Mouse (Mus musculus) spleen, adult 12 weeks (tissue): ENCODE data around the gene Creb3.

Experiments
- DNase-seq: peaks from one replicate; pipeline ENCODE4 v3.0.0; 2022; ENCODE audit warnings: low spot score

Creb3 gene

DNA sequence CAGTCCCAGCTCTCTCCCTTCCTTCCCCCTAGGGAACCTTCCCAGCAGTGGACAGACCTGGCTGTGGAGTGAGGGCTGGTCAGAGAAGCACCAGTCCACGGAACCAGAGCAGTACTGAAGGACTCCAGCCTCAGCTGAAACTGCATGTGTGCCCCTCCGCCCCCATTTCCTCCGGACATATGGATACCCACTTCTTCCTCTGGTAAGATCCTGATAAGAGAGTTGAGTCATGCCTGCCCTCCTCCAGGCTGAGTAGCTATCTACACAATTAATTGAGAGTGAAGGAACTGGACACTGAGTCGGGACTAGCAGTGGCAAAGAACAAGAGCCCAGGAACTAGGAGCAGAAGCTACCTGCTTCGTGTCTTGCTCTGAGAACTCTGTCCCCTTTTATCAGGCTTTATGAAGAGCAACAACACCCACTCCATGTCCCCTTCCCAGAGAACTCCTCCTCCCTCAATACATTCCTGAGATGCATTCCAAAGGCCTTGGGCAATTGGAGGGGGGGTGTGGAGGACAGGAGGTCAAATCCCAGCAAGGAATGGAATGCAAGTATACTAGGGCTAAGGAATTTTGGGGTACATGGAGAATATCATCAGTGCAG, 4.0 kb upstream of the Creb3 start:
- no peak for DNase-seq

GRCm38 (mm10) chr4:43558631-43559356, 3.3 kb upstream of the Creb3 start:
- DNase-seq, result peak; percentile 40

GRCm38 (mm10) chr4:43559519-43560242, 2.5 kb upstream of the Creb3 start:
- DNase-seq, result no peak

DNA sequence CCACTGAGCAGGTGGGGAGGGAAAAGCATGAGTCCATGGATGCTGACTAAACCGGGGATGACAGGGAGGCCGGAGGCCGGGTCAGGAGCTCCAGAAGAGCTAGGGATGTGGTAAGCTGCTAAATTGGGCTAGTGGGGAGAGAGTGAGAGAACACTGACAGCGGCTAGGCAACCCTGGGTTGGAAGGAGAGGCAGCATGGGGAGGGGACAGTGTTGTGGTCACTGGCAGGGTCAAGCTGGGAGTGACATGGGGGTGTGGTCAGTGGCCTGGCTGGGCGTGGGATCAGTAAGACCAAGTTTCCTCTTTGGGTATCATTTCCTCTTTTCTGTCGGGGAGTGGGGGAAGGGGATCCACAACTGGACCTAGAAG, 1.9 kb upstream of the Creb3 start:
- DNase-seq, result no peak

DNA sequence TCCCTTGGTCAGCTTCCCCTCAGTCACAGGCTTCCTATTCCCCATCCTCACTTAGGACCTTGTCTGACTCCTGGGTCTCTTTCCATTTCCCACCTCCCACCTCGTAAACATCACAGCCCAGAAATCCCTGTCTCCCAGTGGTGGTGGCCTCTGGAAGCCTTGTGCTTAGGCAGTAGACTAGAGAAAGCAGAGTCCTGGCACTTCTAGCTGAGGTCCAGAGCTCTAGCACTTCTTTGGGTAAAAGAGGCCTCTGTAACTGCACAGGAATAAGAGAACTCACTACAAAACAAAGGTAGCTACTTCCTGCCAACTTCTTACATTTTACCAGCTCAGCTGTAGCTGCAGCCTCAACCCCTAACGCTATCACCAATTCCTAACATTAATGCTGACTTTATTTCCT, 1.2 kb upstream of the Creb3 start:
- DNase-seq, result no peak

- DNase-seq, result peak; percentile 63
Measured at GRCm38 (mm10) chr4:43561436-43561996, 616 bp upstream of the Creb3 start.

DNA sequence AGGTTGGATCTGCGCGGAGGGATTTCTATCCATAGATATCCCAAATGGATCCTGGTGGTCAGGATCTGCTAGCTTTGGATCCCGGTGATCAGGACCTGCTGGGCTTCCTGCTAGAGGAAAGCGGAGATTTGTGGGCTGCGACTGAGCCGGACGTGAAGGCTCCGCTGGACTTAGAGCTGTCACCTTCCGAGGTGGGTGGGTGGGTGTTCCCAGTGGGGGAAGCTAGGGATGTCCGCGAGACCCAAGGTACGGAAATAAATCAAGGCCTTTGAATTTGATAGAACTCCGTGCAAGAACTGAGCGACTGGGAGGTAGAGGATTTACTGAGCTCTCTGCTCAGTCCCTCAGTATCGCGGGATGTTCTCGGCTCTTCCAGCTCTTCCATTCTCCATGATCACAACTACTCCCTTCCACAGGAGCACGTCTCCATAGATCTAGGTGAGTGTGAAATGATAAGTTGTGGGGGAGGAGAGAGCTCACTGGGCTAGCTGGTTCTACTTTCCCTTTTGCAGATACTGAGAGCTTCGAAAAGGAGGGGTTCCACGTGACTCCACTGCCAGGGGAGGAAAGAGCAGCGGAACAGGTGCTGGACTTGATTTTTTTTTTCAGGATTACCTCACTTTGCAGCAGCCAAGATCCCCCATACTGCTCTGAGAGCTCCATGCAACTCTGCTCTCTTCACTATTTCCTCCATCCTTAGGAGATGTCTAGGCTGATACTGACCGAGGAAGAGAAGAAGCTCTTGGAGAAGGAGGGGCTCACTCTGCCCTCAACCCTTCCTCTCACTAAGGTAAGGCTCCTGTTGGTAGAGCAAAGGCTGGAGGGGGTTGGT, 853 bp downstream of the Creb3 start:
- no peak for DNase-seq

GRCm38 (mm10) chr4:43563601-43563875, 1.4 kb downstream of the Creb3 start:
- no peak for DNase-seq

GRCm38 (mm10) chr4:43564231-43564630, 2.1 kb downstream of the Creb3 start:
- DNase-seq, result no peak

DNA sequence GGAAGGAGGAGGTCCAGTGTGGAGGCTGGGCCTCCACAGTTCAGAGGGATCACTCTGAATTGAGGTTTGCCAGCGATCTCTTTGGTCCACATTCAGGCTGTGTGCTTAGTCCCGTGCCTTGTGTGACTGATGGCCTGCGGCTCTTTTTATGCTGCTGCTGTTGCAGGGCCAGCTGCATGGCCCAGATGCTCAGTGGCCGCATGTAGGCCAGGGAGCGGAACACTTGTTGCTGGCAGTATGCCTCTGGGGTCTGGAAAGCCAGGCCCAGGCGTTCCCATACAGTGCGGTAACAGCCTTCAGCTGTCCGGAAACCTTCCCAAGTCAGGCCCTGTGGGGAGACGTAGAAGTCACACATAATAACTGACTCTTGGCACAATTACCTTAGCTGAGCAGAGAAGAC, 5.0 kb downstream of the Creb3 start:
- DNase-seq, result no peak

DNA sequence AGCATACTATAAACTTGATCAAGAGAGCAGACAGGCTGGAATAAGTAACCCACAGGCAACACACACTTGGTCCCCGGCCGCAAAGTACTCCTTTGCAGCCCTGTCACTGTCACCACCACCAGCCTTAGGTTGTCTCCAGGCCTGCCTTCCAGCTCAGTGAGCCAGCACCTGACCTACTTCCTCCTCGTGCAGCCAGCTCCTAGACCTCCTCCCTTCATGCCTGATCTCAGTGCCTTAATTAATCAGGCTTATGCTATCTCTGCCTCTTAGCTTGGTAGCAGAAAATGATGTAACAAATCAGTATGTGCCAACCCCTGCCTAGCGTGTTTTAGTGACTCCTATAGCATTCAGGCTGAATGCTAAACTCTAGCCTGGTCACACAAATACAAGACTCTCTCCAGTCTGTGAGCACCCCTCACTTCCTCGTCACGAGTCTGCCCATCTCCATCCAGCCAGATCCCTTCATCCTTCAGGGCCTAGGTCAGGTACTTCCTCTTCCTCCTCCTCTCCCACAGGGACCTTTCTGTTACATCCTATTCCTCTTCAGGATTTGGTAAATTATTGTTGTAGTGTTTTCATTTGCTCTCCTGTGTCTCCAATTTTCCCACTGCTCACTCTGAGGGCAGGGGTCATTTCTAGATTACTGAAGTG, 9.4 kb downstream of the Creb3 start:
- no peak for DNase-seq

DNA sequence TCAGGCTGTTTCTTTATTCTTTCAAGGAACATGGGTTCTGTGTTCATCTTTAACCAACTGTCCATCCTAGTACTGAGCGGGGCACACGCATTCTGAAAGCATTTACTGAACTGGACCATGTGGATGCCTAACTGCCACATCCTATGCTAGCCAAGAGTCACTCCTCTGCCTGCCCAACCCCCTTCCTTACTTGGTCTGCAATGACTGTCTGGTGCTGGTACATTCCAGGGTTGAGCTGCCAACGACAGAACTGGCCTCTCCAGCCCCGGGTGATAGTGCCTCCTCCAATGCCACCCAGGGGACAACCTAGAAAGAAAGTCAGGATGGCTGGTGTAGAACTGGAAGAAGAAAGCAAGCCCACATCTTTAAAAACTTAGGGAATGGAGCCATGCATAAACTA, 11.4 kb downstream of the Creb3 start:
- DNase-seq, result no peak

GRCm38 (mm10) chr4:43575356-43575755, 13.2 kb downstream of the Creb3 start:
- DNase-seq, result no peak

- DNase-seq, result no peak
Measured at GRCm38 (mm10) chr4:43577237-43577881, 15.2 kb downstream of the Creb3 start.

GRCm38 (mm10) chr4:43578376-43579204, 16.5 kb downstream of the Creb3 start, which contains the start of the genes Rgp1 and Gba2:
Gene Rgp1 (plus strand): TSS chr4:43578715.
Gene Gba2 (minus strand): TSS chr4:43578873.
- DNase-seq, result peak; percentile 90

- DNase-seq, result no peak
Measured at GRCm38 (mm10) chr4:43579256-43579655, 17.1 kb downstream of the Creb3 start.

GRCm38 (mm10) chr4:43579731-43580130, 17.6 kb downstream of the Creb3 start:
- DNase-seq, result no peak

GRCm38 (mm10) chr4:43580721-43581120, 18.6 kb downstream of the Creb3 start:
- no peak for DNase-seq

DNA sequence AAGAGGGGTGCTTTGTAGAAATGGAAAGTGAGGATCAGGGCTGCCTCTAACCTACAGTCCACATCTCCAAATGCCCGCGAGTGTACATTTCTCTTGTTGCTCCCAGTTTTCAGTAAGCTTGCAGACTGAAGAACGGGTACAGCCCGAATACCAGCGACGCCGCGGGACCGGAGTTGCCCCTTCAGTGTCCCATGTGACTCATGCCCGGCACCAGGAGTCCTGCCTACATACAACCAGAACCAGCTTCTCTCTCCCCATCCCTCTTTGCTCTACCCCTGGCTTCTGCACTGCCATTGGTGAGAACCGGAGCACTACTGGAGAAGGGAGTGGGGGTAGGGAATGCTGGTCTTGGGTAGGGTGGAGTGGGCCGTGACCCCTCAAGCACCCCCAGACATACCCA, 19.2 kb downstream of the Creb3 start:
- no peak for DNase-seq

DNA sequence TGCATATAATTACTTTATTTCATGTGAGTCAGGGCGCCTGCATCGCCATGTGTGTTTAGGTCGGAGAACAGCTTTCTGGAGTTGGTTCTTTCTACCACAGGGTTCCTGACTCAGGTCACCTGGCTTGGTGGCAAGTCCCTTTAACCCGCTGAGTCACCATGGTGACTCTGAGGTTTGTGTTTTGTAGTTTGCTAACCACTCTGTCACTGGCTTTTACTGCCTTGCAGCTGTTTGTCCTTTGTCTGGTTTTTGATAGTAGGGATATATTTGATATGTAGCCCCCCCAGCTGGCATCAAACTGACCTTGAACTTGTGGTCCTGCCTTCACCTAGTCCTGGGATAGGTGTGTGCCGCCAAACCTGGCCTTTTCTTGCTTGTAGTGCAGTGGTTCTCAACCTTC, 20.1 kb downstream of the Creb3 start:
- no peak for DNase-seq
